Mouse (Mus musculus) G1E (cell line): ENCODE measurements at regions not wholly inside any gene's neighbourhood (a gene's known extent, or its start where the extent isn't known, plus 50 kb on each side); places are given as distances from the start of the nearest gene placed in this dataset.

Experiments
- CTCF ChIP-seq: IDR thresholded peaks from 2 replicates; pipeline ENCODE4 v1.5.1; 2012; ENCODE audit warnings: low read depth, low read length, inconsistent platforms, mixed read lengths
- GATA2 ChIP-seq: IDR thresholded peaks from 2 replicates; pipeline ENCODE4 v1.6.1; 2012; ENCODE audit warnings: low read depth, low read length, inconsistent platforms, borderline replicate concordance

DNA sequence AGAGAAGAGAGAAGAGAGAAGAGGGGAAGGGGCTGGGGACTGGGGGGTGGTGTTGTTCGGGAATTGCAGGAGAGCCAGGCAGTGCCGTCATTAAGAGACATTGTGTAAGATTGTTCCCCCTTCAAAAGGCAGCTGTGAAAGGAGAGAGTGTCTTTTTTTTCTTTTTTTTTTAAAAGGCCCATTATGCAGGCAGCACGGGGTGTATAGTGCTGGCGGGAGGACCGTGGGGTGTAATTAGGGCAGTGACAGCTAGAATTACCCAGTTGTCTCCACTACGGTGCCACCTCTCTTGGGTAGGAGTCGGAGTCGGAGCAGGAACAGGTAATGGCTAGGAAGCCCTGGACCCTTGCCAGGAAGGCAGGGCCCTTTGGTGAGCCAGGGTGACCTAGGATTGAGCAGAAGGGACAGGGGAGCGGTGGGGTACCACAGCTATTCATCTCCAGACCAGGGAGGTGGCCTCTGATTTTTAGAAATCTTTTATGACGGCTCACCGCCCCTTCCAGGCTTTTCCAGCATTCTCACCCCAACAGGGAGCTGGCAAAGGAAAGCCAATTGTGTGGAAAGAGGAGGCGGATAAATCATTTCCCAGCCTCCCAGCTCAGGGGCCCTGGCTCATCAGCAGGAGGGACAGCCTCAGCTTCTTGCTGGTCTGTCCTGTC is 67.2 kb upstream of the Zc3h12a start:
- TF ChIP-seq CTCF, result no peak
- no peak for TF ChIP-seq GATA2
